Mouse (Mus musculus) hematopoietic stem cell, adult 5-6 weeks (primary cell): ENCODE results near the gene Suclg2. TPM values are rescaled to one million over a fixed set of nuclear protein-coding genes. Genes with fewer than 3 reads are reported as not detected.

Source experiments
- ATAC-seq, 2 experiments: fragments of 125-278 bp in 1 of 2; replicated peaks in 1 of 2; 2 replicates each; pipeline ENCODE4 v1.8.0; 2016 to 2017; ENCODE audit warnings: inconsistent platforms in 2 of 2, mild to moderate bottlenecking in 2 of 2, moderate number of reproducible peaks in 2 of 2, low read depth in 1 of 2, moderate TSS enrichment in 1 of 2; ENCODE audit not compliant: low FRiP score in 2 of 2, poor library complexity in 2 of 2, severe bottlenecking in 2 of 2, insufficient read depth in 1 of 2, low TSS enrichment in 1 of 2
- total RNA-seq: library from RNA; stranded (forward); fragments of 172-1452, 232-1000 nt; gene quantifications from 2 replicates; pipeline ENCODE4 v1.2.3, GENCODE M21; 2017

The Suclg2 gene
- total RNA-seq, 1 experiment from 2014 or later = 99.7 TPM

GRCm38 (mm10) chr6:95545714-95546113, 172.9 kb downstream of the Suclg2 start:
- no peak for ATAC-seq

- ATAC-seq = no peak
Observed at GRCm38 (mm10) chr6:95545296-95545695, 173.3 kb downstream of the Suclg2 start.

- no peak for ATAC-seq
Observed at GRCm38 (mm10) chr6:95535191-95535590, 183.4 kb downstream of the Suclg2 start.

- ATAC-seq = no peak
Observed at GRCm38 (mm10) chr6:95519846-95520245, 198.8 kb downstream of the Suclg2 start.

GRCm38 (mm10) chr6:95518406-95518805, 200.2 kb downstream of the Suclg2 start:
- no peak for ATAC-seq

GRCm38 (mm10) chr6:95515721-95516120, 202.9 kb downstream of the Suclg2 start:
- no peak for ATAC-seq

- ATAC-seq = no peak
Observed at GRCm38 (mm10) chr6:95514726-95515125, 203.9 kb downstream of the Suclg2 start.

- ATAC-seq = no peak
Observed at GRCm38 (mm10) chr6:95511689-95512088, 206.9 kb downstream of the Suclg2 start.

GRCm38 (mm10) chr6:95500771-95501170, 217.8 kb downstream of the Suclg2 start:
- ATAC-seq = no peak

GRCm38 (mm10) chr6:95499639-95500038, 219.0 kb downstream of the Suclg2 start:
- no peak for ATAC-seq

- no peak for ATAC-seq
Observed at GRCm38 (mm10) chr6:95492216-95492956, 226.2 kb downstream of the Suclg2 start.

- no peak for ATAC-seq
Observed at GRCm38 (mm10) chr6:95491043-95491442, 227.6 kb downstream of the Suclg2 start.

- ATAC-seq = no peak
Observed at GRCm38 (mm10) chr6:95485791-95486190, 232.8 kb downstream of the Suclg2 start.

GRCm38 (mm10) chr6:95484183-95484818, 234.3 kb downstream of the Suclg2 start:
- peak; percentile 49 to 61; a peak in 3 of 4 replicates for ATAC-seq

GRCm38 (mm10) chr6:95483686-95484085, 234.9 kb downstream of the Suclg2 start:
- ATAC-seq = no peak

- no peak for ATAC-seq
Observed at GRCm38 (mm10) chr6:95483127-95483526, 235.5 kb downstream of the Suclg2 start.

GRCm38 (mm10) chr6:95479801-95480200, 238.8 kb downstream of the Suclg2 start:
- ATAC-seq = no peak

- ATAC-seq = no peak
Observed at GRCm38 (mm10) chr6:95469521-95469920, 249.1 kb downstream of the Suclg2 start.

GRCm38 (mm10) chr6:95465322-95465721, 253.3 kb downstream of the Suclg2 start:
- no peak for ATAC-seq
